Mouse (Mus musculus) hindbrain, postnatal 0 days (tissue): ENCODE results near the gene Sulf2. TPM values are rescaled to one million over a fixed set of nuclear protein-coding genes. Genes with fewer than 3 reads are reported as not detected.
A peak's percentile ranks its signal among the peaks of the same experiment; 100 is the strongest.

Experiments
- ATAC-seq: fragments of 200-750 bp; cut with Nextera tagmentation; 2 replicates; pipeline ENCODE4 v1.8.0; 2017; ENCODE audit warnings: mild to moderate bottlenecking, moderate TSS enrichment, moderate library complexity
- DNase-seq: peaks from one replicate; pipeline ENCODE4 v3.0.0-alpha.2; 2015; ENCODE audit warnings: low spot score
- H3K27ac ChIP-seq: fragments of 300-500 bp; sonication (generic); 2 replicates; pipeline ENCODE4 v1.5.1; 2014; ENCODE audit warnings: mild to moderate bottlenecking
- H3K27me3 ChIP-seq: fragments of 300-500 bp; sonication (generic); 2 replicates; pipeline ENCODE4 v1.6.1; 2014; ENCODE audit warnings: low read length, mixed read lengths; ENCODE audit not compliant: insufficient read depth
- H3K36me3 ChIP-seq: fragments of 300-500 bp; sonication (generic); 2 replicates; pipeline ENCODE4 v1.6.1; 2014; ENCODE audit warnings: low read length, mixed read lengths; ENCODE audit not compliant: insufficient read depth
- H3K4me1 ChIP-seq: fragments of 300-500 bp; sonication (generic); 2 replicates; pipeline ENCODE4 v1.6.1; 2014; ENCODE audit warnings: antibody characterized with exemption, low read length, mixed read lengths; ENCODE audit not compliant: insufficient read depth
- H3K4me2 ChIP-seq: fragments of 300-500 bp; sonication (generic); 2 replicates; pipeline ENCODE4 v1.6.1; 2014; ENCODE audit warnings: low read depth, mild to moderate bottlenecking, low read length, moderate library complexity, mixed read lengths
- H3K4me3 ChIP-seq: fragments of 300-500 bp; sonication (generic); 2 replicates; pipeline ENCODE4 v1.5.1; 2014; ENCODE audit warnings: low read length
- H3K9ac ChIP-seq: fragments of 300-500 bp; sonication (generic); replicated peaks from 2 replicates; pipeline ENCODE4 v1.6.1; 2014; ENCODE audit warnings: mild to moderate bottlenecking, low read length, moderate library complexity, mixed read lengths
- H3K9me3 ChIP-seq: fragments of 300-500 bp; sonication (generic); 2 replicates; pipeline ENCODE4 v1.6.1; 2016; ENCODE audit warnings: low read length, mixed read lengths
- CTCF ChIP-seq: IDR thresholded peaks from 2 replicates; pipeline ENCODE4 v1.5.1; 2016; ENCODE audit warnings: antibody characterized with exemption, control low read depth, low read depth
- WGBS: fragments of 180-500 bp; shearing (Covaris S2); extraction: QIAGEN DNeasy Blood & Tissue Kit; methylation state at CpG from one replicate; pipeline ENCODE4 v1.1.7; 2014; 5-methylcytosine and 5-hydroxymethylcytosine counted together
- polyA plus RNA-seq: library from polyadenylated mRNA; unstranded; fragments of >200 nt; fragmentation: Nextera tagmentation; extraction: Ambion mirVana; gene quantifications from 2 replicates; pipeline ENCODE4 v1.2.1, GENCODE M21; 2015
- total RNA-seq: library from RNA; depleted of rRNA; stranded (reverse); fragments of >200 nt; gene quantifications from 2 replicates; pipeline ENCODE4 v1.2.3, GENCODE M21; 2014

The Sulf2 gene
- total and polyA plus RNA-seq, 2 experiments from 2014 or later: 81.6 to 111 TPM

DNA sequence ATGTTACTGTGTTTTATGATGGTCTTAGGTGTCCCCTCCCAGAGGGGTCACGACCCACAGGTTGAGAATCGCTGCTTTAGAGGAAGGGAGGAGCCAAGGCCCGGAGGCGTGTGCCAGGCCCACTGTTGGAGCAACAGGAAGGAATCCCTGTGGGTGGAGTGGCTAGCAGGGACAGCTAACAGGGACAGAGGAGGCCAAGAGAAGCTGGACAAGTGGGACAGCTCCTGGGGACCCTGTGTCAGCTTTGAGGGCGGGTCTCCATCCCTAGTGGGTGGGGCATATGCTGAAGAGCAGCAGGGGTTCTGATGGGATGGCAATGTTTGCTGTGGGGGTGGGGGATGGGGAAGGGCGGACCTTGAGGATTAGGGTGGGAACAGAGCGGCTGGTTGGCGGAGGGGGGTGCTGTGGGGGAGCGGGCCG is 43.6 kb downstream of the Sulf2 start:
- H3K4me2 ChIP-seq: no peak overlapping the region
- no peaks in the 10 kb centered on the region for H3K27me3 ChIP-seq
- TF ChIP-seq CTCF: no peak
- DNase-seq: no peak
- no peak overlapping the region for H3K4me3 ChIP-seq
- peaks cover 3% of the 10 kb centered on the region; the same call in 1 of the 2 replicates for H3K36me3 ChIP-seq
- no peak overlapping the region for H3K9ac ChIP-seq
- WGBS: 60% methylated on average over 10 of the region's 10 CpGs
- H3K9me3 ChIP-seq: no peaks in the 10 kb centered on the region
- H3K27ac ChIP-seq: no peak overlapping the region
- no peaks in the 10 kb centered on the region for H3K4me1 ChIP-seq
- no peak for ATAC-seq

DNA sequence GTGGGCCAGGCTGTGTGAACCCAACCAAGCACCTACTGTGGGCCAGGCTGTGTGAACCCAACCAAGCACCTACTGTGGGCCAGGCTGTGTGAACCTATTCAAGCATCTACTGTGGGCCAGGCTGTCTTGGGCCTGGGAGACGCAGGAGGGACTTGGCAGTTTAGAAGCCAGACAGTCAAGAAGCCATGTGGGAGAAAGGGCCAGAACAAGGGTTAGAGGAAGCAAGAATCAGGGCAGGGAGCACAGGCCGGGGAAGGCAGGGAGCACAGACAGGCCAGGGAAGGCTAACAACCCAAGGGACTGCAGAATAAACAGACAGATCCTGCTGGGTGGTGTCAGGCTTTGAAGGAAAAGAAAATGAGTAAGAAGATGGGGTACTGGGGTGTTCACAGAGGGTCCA is 44.2 kb downstream of the Sulf2 start:
- Histone ChIP-seq H3K9ac (no peak overlapping the region), H3K4me3 (no peak overlapping the region), H3K4me2 (no peak overlapping the region), H3K36me3 (peaks cover 3% of the 10 kb centered on the region; the same call in 1 of the 2 replicates), H3K27ac (no peak overlapping the region), H3K4me1 (no peaks in the 10 kb centered on the region), H3K27me3 (no peaks in the 10 kb centered on the region), H3K9me3 (no peaks in the 10 kb centered on the region)
- TF ChIP-seq CTCF: no peak
- DNase-seq (no peak), ATAC-seq (no peak)
- 78% methylated on average over 2 of the region's 2 CpGs for WGBS

DNA sequence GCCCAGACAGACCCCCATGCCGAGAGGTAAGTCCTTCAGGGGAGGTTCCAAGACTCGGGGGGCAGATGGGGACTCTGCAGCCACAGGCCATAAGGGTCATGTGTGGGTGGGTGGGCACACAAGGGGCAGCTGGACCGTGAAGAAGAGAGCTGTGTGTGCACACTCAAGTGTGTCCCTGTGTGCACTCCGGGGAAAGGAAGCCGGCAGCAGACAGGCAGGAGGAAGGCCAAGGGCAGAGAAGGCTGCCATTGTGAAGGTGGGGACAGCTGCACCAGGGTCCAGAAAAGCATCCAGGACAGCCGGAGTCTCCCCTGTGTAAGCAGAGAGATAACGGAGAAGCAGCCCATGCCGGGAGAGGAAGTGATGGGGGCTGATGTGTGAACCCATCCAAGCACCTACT is 44.7 kb downstream of the Sulf2 start:
- no peaks in the 10 kb centered on the region for H3K4me1 ChIP-seq
- no peaks in the 10 kb centered on the region for H3K27me3 ChIP-seq
- no peak overlapping the region for H3K9ac ChIP-seq
- TF ChIP-seq CTCF: no peak
- peaks cover 3% of the 10 kb centered on the region; the same call in 1 of the 2 replicates for H3K36me3 ChIP-seq
- no peak overlapping the region for H3K27ac ChIP-seq
- DNase-seq: no peak
- H3K9me3 ChIP-seq: no peaks in the 10 kb centered on the region
- no peak for ATAC-seq
- no peak overlapping the region for H3K4me2 ChIP-seq
- 66% methylated on average over 8 of the region's 8 CpGs for WGBS
- H3K4me3 ChIP-seq: no peak overlapping the region

DNA sequence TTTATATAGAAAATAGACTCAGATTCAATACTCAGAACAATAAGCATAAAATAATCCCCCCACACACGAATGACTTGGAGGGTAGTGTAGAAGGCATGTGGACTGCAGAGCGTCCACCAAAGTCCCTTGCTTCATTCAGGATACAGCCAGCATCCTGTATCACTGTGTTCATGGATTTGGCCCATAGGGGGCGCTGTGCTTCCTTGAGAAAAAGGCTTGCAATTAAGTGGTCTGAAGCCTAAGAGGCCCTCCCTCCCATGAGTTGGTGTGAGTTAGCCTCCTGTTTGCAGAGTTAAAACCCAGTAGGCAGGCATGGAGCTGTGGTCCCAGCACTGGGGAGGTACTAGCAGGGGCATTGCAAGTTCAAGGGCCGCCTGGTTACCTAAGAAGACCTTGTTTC is 47.1 kb downstream of the Sulf2 start:
- TF ChIP-seq CTCF: peak; percentile 92
- WGBS: 33% methylated on average over 4 of the region's 4 CpGs
- H3K9me3 ChIP-seq: no peaks in the 10 kb centered on the region
- DNase-seq (peak; percentile 93), ATAC-seq (0 out of 2 replicates have a peak, but pooled peaks have one; percentile 36)
- no peaks in the 10 kb centered on the region for H3K4me1 ChIP-seq
- H3K4me2 ChIP-seq: no peak overlapping the region
- H3K36me3 ChIP-seq: 0 out of 2 replicates have a peak, but pooled peaks cover 3% of the 10 kb centered on the region
- H3K27me3 ChIP-seq: no peaks in the 10 kb centered on the region
- H3K27ac ChIP-seq: no peak overlapping the region
- no peak overlapping the region for H3K4me3 ChIP-seq
- no peak overlapping the region for H3K9ac ChIP-seq

DNA sequence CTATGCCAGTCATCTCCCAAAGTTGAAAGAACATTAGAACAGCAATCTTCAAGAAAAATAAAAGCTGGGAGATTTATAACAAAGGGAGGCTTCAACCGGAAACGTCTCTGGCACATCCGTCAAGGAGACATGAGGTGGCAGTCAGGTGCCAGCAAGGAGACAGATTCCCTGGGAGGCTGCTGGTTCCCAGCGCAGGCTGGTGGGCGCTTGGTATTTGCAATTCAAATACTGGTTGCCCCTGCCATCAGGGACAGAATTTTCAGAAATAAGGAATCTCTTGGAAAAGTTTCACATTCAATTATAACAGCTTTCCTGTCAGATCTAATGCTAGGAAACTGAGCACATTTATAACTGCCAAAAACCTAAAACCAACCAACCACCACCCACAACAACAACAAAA is 47.6 kb downstream of the Sulf2 start:
- Histone ChIP-seq H3K27ac (no peak overlapping the region), H3K27me3 (no peaks in the 10 kb centered on the region), H3K36me3 (0 out of 2 replicates have a peak, but pooled peaks cover under 1% of the 10 kb centered on the region), H3K4me3 (no peak overlapping the region), H3K9ac (no peak overlapping the region), H3K4me1 (no peaks in the 10 kb centered on the region), H3K4me2 (no peak overlapping the region), H3K9me3 (no peaks in the 10 kb centered on the region)
- TF ChIP-seq CTCF: no peak
- 45% methylated on average over 5 of the region's 5 CpGs for WGBS
- no peak for DNase-seq
- ATAC-seq: no peak

DNA sequence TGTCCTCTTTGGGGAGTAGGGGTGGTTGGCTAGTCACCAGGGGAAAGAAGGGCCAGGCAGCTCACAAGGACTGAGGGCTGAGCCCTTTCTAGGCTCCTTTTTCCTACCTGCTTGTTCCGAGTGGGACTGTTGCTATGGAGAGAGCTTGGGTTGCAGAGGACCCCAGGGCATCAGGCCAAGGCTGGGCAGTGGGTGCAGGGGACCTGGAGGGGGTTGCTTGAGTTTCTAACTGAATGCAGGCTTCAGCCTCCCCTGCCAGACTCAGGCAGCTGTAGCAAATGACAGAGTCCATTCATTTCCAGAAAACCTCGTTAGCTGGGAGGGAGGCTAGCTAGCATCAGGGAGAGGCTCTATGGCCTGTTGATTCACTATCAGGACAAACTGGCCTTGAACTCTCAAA is 48.8 kb downstream of the Sulf2 start:
- no peak overlapping the region; the same call in 1 of the 2 replicates for H3K27ac ChIP-seq
- no peak overlapping the region for H3K4me3 ChIP-seq
- H3K4me1 ChIP-seq: no peaks in the 10 kb centered on the region
- H3K27me3 ChIP-seq: no peaks in the 10 kb centered on the region
- no peaks in the 10 kb centered on the region for H3K36me3 ChIP-seq
- no peak overlapping the region for H3K4me2 ChIP-seq
- ATAC-seq (peak; percentile 55; the same call in 1 of the 2 replicates), DNase-seq (peak; percentile 71)
- H3K9me3 ChIP-seq: no peaks in the 10 kb centered on the region
- no peak overlapping the region for H3K9ac ChIP-seq
- WGBS: 25% methylated on average over 2 of the region's 2 CpGs
- 0 out of 2 replicates have a peak, but pooled peaks have one; percentile 7 for TF ChIP-seq CTCF

DNA sequence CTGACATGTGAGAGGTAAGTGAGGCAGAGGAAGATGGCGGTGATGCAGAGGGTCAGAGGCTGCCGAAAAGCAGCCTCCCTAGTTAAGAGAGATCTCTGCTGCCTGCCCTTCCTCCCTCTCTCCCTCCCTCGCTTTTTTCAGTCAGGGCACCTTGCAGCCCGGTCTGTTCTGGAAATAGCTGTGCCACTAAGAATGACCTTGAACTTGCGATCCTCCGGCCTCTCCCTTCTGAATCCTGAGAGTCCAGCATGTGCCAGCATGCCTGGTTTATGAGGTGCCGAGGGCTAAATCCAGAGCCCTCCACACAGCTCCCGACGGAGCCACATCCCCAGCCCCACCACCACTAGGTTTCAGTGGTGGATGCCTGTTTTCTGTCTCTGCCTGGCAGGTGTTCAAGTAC is 49.6 kb downstream of the Sulf2 start:
- DNase-seq: no peak
- Histone ChIP-seq H3K4me1 (no peaks in the 10 kb centered on the region), H3K36me3 (no peaks in the 10 kb centered on the region), H3K9ac (no peak overlapping the region), H3K27ac (peak overlapping the region; percentile 4; the same call in 1 of the 2 replicates), H3K4me3 (no peak overlapping the region), H3K9me3 (no peaks in the 10 kb centered on the region), H3K27me3 (no peaks in the 10 kb centered on the region), H3K4me2 (no peak overlapping the region)
- 77% methylated on average over 9 of the region's 9 CpGs for WGBS
- ATAC-seq: no peak
- no peak for TF ChIP-seq CTCF
